Mouse (Mus musculus) limb, embryonic 14.5 days (tissue): ENCODE data around the gene Lrrc15. TPM values are rescaled to one million over a fixed set of nuclear protein-coding genes. Genes with fewer than 3 reads are reported as not detected.

ENCODE experiments used
- ATAC-seq: fragments of 200-750 bp; cut with Nextera tagmentation; 2 replicates; pipeline ENCODE4 v1.8.0; 2017; ENCODE audit warnings: low read depth, moderate number of reproducible peaks, moderate TSS enrichment; ENCODE audit not compliant: low FRiP score
- DNase-seq: peaks from one replicate; pipeline ENCODE4 v3.0.0-alpha.2; 2015; ENCODE audit warnings: low spot score
- H3K27ac ChIP-seq: fragments of 300-500 bp; sonication (generic); replicated peaks from 2 replicates; pipeline ENCODE4 v1.5.1; 2014; ENCODE audit warnings: low read depth, mild to moderate bottlenecking, low read length, moderate library complexity, mixed read lengths
- H3K27me3 ChIP-seq: fragments of 300-500 bp; sonication (generic); 2 replicates; pipeline ENCODE4 v1.6.1; 2014; ENCODE audit warnings: low read length, mixed read lengths; ENCODE audit not compliant: control insufficient read depth, insufficient read depth
- H3K36me3 ChIP-seq: fragments of 300-500 bp; sonication (generic); 2 replicates; pipeline ENCODE4 v1.6.1; 2014; ENCODE audit warnings: mild to moderate bottlenecking, low read length, moderate library complexity, mixed read lengths; ENCODE audit not compliant: control insufficient read depth, insufficient read depth
- H3K4me1 ChIP-seq: fragments of 300-500 bp; sonication (generic); 2 replicates; pipeline ENCODE4 v1.6.1; 2014; ENCODE audit warnings: antibody characterized with exemption, low read length, mixed read lengths; ENCODE audit not compliant: control insufficient read depth, insufficient read depth
- H3K4me2 ChIP-seq: fragments of 300-500 bp; sonication (generic); replicated peaks from 2 replicates; pipeline ENCODE4 v1.6.1; 2014; ENCODE audit warnings: low read depth, mild to moderate bottlenecking, low read length, moderate library complexity; ENCODE audit not compliant: severe bottlenecking
- H3K4me3 ChIP-seq: fragments of 300-500 bp; sonication (generic); replicated peaks from 2 replicates; pipeline ENCODE4 v1.5.1; 2014; ENCODE audit warnings: low read length
- H3K9ac ChIP-seq: fragments of 300-500 bp; sonication (generic); 2 replicates; pipeline ENCODE4 v1.6.1; 2014; ENCODE audit warnings: mild to moderate bottlenecking, low read depth, low read length, moderate library complexity; ENCODE audit not compliant: severe bottlenecking
- H3K9me3 ChIP-seq: fragments of 300-500 bp; sonication (generic); 2 replicates; pipeline ENCODE4 v1.6.1; 2016; ENCODE audit warnings: low read length; ENCODE audit not compliant: control insufficient read depth
- POLR2A ChIP-seq: fragments of 200-500 bp; IDR thresholded peaks from 2 replicates; pipeline ENCODE4 v1.8.0; 2012; ENCODE audit warnings: inconsistent platforms, mild to moderate bottlenecking, moderate library complexity, borderline replicate concordance; ENCODE audit not compliant: insufficient read depth, insufficient read length; ENCODE audit errors: extremely low read depth
- WGBS: fragments of 180-500 bp; shearing (Covaris S2); extraction: QIAGEN DNeasy Blood & Tissue Kit; methylation state at CpG from one replicate; pipeline ENCODE4 v1.1.7; 2014; 5-methylcytosine and 5-hydroxymethylcytosine counted together
- polyA plus RNA-seq, 2 experiments: library from polyadenylated mRNA; depleted of rRNA in 1 of 2; stranded (reverse) in 1 of 2; unstranded in 1 of 2; fragments of >200 nt; fragmentation: Nextera tagmentation in 1 of 2; extraction: Ambion mirVana in 1 of 2; gene quantifications; 2 replicates each; pipeline versions ENCODE4 v1.2.1 to v1.2.3; 2012 to 2014

Gene Lrrc15
- polyA plus RNA-seq, 2 experiments, result 1.4 to 1.9 TPM

DNA sequence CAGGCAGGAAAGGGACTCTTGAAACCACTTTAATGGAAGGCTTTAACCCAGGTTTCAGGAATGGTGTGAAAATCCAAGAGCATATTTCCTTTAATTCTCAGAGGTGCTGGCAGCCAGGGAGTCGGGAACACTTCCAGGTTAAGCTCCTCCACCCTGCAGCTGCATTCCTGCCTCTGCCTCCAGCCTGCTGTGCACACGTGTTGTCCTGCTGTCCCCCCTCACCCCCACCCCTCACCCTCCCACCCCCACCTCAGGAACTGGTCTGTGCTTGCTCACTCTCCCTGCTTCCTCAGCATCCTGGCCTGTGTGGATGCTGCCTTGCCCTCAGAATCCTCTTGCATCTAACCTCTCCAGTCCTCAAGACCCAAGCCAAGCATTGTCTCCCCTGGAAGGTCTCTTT lies 41.4 kb downstream of the Lrrc15 start:
- Histone ChIP-seq H3K36me3 (no peaks in the 10 kb centered on the region), H3K4me3 (no peak overlapping the region), H3K9me3 (no peaks in the 10 kb centered on the region), H3K4me2 (no peak overlapping the region), H3K27me3 (no peaks in the 10 kb centered on the region), H3K9ac (no peak overlapping the region), H3K4me1 (peaks cover 10% of the 10 kb centered on the region), H3K27ac (no peak overlapping the region)
- ATAC-seq (peak; percentile 59; the same call in 1 of the 2 replicates), DNase-seq (no peak)
- 7% methylated on average over 2 of the region's 2 CpGs for WGBS
- TF ChIP-seq POLR2A, result no peak

DNA sequence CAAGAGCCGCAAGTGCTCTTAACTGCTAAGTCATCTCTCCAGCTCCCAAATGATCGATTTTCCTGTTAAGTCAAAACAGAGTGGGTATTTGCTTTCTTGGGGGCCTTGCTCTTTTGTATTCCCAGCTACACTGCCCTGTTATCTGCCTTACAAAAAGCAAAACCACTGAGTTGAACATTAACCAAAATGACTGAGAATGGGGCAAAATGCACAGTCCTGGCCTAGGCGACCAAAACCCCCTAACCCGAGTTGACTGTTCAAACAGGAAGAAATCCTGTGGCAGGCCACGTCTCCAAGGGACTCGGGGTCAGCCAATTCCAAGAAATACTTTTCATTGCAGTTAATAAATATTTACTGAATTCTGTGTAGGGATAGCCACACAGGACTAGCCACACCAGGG lies 44.3 kb downstream of the Lrrc15 start:
- 73% methylated on average over 6 of the region's 6 CpGs for WGBS
- no peak overlapping the region for H3K4me3 ChIP-seq
- H3K4me1 ChIP-seq, result peaks cover 27% of the 10 kb centered on the region
- H3K4me2 ChIP-seq, result no peak overlapping the region
- no peak overlapping the region for H3K9ac ChIP-seq
- H3K27me3 ChIP-seq, result no peaks in the 10 kb centered on the region
- ATAC-seq (no peak), DNase-seq (no peak)
- no peak for TF ChIP-seq POLR2A
- no peaks in the 10 kb centered on the region for H3K36me3 ChIP-seq
- H3K9me3 ChIP-seq, result no peaks in the 10 kb centered on the region
- H3K27ac ChIP-seq, result no peak overlapping the region

DNA sequence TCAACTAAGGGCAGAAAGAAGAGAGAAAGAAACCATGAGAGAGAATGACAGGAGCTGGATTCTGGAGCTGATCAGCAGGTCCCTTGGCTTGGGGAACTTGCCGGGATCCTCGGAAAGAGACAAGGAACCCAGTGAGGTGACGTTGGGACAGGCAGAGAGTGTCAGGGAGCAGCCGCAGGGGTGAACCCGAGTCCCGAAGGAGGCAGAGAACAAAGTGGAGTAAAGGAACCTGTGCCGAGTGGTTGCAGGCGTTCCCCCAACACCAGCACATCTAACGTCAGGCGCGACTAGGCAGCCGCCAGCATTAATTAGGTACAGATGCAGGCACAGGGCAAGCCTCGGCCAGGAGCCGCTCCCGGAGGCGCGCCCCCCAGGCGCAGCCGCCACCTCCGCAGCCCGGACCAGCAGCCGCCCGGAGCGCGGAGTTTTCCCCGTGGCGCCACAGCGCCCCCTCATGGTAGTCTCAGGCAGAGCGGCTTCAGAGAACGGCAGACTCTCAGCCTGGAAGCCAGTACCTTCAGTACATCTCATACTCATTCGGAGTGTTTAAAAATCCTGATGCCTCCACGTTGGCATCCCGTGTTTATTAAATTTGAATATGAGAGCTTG lies 46.9 kb downstream of the Lrrc15 start:
- TF ChIP-seq POLR2A, result no peak
- Histone ChIP-seq H3K27me3 (no peaks in the 10 kb centered on the region), H3K4me2 (peak overlapping the region; percentile 51), H3K36me3 (no peaks in the 10 kb centered on the region), H3K4me1 (peaks cover 39% of the 10 kb centered on the region), H3K4me3 (peak overlapping the region; percentile 23), H3K9me3 (no peaks in the 10 kb centered on the region), H3K27ac (peak overlapping the region; percentile 55), H3K9ac (peak overlapping the region; percentile 40)
- DNase-seq, result peak; percentile 86
- ATAC-seq, result peak; percentile 75
- WGBS, result 2% methylated on average over 33 of the region's 33 CpGs

DNA sequence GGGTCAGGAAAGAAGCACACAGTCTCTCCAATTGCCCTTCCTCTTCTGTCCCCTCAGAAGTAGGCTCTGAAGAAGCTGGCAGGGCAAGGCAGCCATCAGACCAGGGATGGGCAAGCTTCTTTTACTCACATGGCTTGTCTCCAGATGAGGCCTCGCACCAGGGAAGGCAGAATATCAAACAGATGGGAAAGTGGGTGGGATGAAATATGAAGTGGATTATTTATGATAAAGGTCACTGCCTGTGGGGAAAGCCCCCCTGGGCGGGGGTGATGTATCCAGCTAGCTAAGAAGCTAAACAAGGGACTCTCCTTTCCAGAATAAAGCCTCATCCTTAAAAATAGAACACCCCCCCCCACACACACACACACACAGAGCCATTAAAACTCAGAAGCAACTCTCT lies 47.5 kb downstream of the Lrrc15 start:
- TF ChIP-seq POLR2A, result no peak
- peaks cover 41% of the 10 kb centered on the region for H3K4me1 ChIP-seq
- H3K4me3 ChIP-seq, result no peak overlapping the region
- H3K4me2 ChIP-seq, result peak overlapping the region; percentile 51
- 28% methylated on average over 2 of the region's 2 CpGs for WGBS
- ATAC-seq, result no peak
- H3K36me3 ChIP-seq, result no peaks in the 10 kb centered on the region
- H3K27ac ChIP-seq, result peak overlapping the region; percentile 55
- DNase-seq, result no peak
- no peaks in the 10 kb centered on the region for H3K27me3 ChIP-seq
- no peaks in the 10 kb centered on the region for H3K9me3 ChIP-seq
- H3K9ac ChIP-seq, result 0 out of 2 replicates have a peak overlapping the region, but pooled peaks have one; percentile 40

DNA sequence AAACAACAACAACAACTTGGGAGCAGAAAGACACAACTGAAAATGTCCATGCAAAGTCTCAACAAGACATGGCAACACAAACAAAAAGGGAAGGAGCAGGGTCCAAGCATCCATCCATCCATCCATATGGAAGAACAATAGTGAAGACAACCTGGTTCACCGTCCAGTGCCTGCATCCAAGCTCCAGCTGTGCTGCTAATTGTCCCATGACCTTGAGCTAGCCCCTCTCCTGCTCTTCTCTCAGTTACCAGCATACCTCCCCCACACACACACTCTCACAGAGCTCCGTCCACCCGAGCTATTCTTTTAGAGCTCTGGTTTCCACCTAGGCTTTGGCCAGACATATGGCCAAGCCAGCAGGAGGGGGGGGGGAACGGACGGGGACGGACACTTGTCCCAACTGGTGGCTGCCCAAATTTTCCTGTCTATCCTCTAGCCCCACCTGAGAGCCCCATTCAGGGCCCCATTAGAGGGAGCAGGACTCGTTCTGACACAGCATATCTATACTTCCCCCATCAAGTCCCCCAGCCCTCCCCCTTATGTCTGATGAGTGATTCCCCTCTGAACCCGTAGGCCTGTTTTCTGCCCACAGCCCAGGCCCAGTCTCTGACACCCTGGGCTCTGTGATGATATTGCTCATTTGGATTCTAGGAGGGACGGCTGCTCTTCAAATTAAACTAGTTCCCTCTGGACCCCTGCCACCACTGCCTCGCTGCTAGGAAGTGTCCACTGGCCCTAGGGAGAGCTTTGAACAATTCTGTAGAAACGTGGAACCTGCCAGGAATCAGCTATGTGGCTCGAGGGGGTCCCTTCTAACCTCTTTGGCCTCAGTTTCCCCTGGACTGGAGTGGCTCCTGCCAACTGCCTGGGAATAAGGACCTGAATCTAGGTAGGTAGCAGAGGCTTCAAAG lies 48.2 kb downstream of the Lrrc15 start:
- Histone ChIP-seq H3K36me3 (no peaks in the 10 kb centered on the region), H3K27ac (0 out of 2 replicates have a peak overlapping the region, but pooled peaks have one; percentile 8), H3K4me1 (peaks cover 41% of the 10 kb centered on the region), H3K9ac (no peak overlapping the region), H3K27me3 (no peaks in the 10 kb centered on the region), H3K4me3 (no peak overlapping the region), H3K4me2 (0 out of 2 replicates have a peak overlapping the region, but pooled peaks have one; percentile 51), H3K9me3 (no peaks in the 10 kb centered on the region)
- ATAC-seq (no peak), DNase-seq (no peak)
- WGBS, result 46% methylated on average over 12 of the region's 12 CpGs
- TF ChIP-seq POLR2A, result no peak
